Mouse (Mus musculus) limb, embryonic 14.5 days (tissue): ENCODE data around the gene Abcd1. TPM values are rescaled to one million over a fixed set of nuclear protein-coding genes. Genes with fewer than 3 reads are reported as not detected.

ENCODE experiments used
- ATAC-seq: fragments of 200-750 bp; cut with Nextera tagmentation; 2 replicates; pipeline ENCODE4 v1.8.0; 2017; ENCODE audit warnings: low read depth, moderate number of reproducible peaks, moderate TSS enrichment; ENCODE audit not compliant: low FRiP score
- DNase-seq: peaks from one replicate; pipeline ENCODE4 v3.0.0-alpha.2; 2015; ENCODE audit warnings: low spot score
- H3K27ac ChIP-seq: fragments of 300-500 bp; sonication (generic); replicated peaks from 2 replicates; pipeline ENCODE4 v1.5.1; 2014; ENCODE audit warnings: low read depth, mild to moderate bottlenecking, low read length, moderate library complexity, mixed read lengths
- H3K27me3 ChIP-seq: fragments of 300-500 bp; sonication (generic); 2 replicates; pipeline ENCODE4 v1.6.1; 2014; ENCODE audit warnings: low read length, mixed read lengths; ENCODE audit not compliant: control insufficient read depth, insufficient read depth
- H3K36me3 ChIP-seq: fragments of 300-500 bp; sonication (generic); 2 replicates; pipeline ENCODE4 v1.6.1; 2014; ENCODE audit warnings: mild to moderate bottlenecking, low read length, moderate library complexity, mixed read lengths; ENCODE audit not compliant: control insufficient read depth, insufficient read depth
- H3K4me1 ChIP-seq: fragments of 300-500 bp; sonication (generic); 2 replicates; pipeline ENCODE4 v1.6.1; 2014; ENCODE audit warnings: antibody characterized with exemption, low read length, mixed read lengths; ENCODE audit not compliant: control insufficient read depth, insufficient read depth
- H3K4me2 ChIP-seq: fragments of 300-500 bp; sonication (generic); replicated peaks from 2 replicates; pipeline ENCODE4 v1.6.1; 2014; ENCODE audit warnings: low read depth, mild to moderate bottlenecking, low read length, moderate library complexity; ENCODE audit not compliant: severe bottlenecking
- H3K4me3 ChIP-seq: fragments of 300-500 bp; sonication (generic); replicated peaks from 2 replicates; pipeline ENCODE4 v1.5.1; 2014; ENCODE audit warnings: low read length
- H3K9ac ChIP-seq: fragments of 300-500 bp; sonication (generic); 2 replicates; pipeline ENCODE4 v1.6.1; 2014; ENCODE audit warnings: mild to moderate bottlenecking, low read depth, low read length, moderate library complexity; ENCODE audit not compliant: severe bottlenecking
- H3K9me3 ChIP-seq: fragments of 300-500 bp; sonication (generic); 2 replicates; pipeline ENCODE4 v1.6.1; 2016; ENCODE audit warnings: low read length; ENCODE audit not compliant: control insufficient read depth
- POLR2A ChIP-seq: fragments of 200-500 bp; IDR thresholded peaks from 2 replicates; pipeline ENCODE4 v1.8.0; 2012; ENCODE audit warnings: inconsistent platforms, mild to moderate bottlenecking, moderate library complexity, borderline replicate concordance; ENCODE audit not compliant: insufficient read depth, insufficient read length; ENCODE audit errors: extremely low read depth
- WGBS: fragments of 180-500 bp; shearing (Covaris S2); extraction: QIAGEN DNeasy Blood & Tissue Kit; methylation state at CpG from one replicate; pipeline ENCODE4 v1.1.7; 2014; 5-methylcytosine and 5-hydroxymethylcytosine counted together
- polyA plus RNA-seq, 2 experiments: library from polyadenylated mRNA; depleted of rRNA in 1 of 2; stranded (reverse) in 1 of 2; unstranded in 1 of 2; fragments of >200 nt; fragmentation: Nextera tagmentation in 1 of 2; extraction: Ambion mirVana in 1 of 2; gene quantifications; 2 replicates each; pipeline versions ENCODE4 v1.2.1 to v1.2.3; 2012 to 2014

Gene Abcd1
- polyA plus RNA-seq, 2 experiments, result 15.2 to 20.2 TPM

DNA sequence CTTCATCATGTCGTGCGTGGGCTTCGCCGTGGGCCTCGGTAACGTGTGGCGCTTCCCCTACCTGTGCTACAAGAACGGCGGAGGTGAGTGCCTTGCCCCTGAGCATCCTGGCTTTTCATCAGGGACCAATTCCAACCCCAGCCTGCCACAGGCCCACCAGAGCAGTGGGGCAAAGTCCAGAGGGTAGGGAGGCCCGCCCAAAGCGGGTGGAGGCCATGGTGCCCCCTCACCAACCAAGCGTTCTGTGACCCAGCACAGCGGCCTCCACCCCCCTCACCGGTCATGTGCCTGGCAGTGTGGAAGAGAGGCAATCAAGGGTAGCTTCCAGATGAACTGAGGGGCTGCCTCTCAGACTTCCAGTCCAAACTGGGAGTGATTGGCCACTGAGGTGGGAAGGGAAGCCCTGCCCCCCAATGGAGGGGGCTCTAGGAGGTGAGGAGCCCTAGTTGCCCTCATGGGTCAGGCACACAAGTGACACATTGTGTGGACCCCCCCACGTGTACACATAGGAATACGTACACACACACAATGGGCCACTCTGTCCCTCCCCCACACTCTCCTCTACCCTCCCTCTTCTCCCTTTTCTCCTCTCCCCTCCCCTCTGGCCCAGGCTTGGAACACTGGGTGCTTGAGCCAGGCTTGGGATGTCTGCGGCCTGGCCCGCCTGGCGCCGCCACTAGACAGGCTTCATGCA, 42.3 kb upstream of the Abcd1 start:
- no peaks in the 10 kb centered on the region for H3K9me3 ChIP-seq
- TF ChIP-seq POLR2A, result no peak
- H3K27ac ChIP-seq, result 0 out of 2 replicates have a peak overlapping the region, but pooled peaks have one; percentile 58
- DNase-seq (no peak), ATAC-seq (no peak)
- 33% methylated on average over 15 of the region's 20 CpGs for WGBS
- no peaks in the 10 kb centered on the region for H3K27me3 ChIP-seq
- H3K4me3 ChIP-seq, result peak overlapping the region; percentile 55
- peak overlapping the region; percentile 76 for H3K9ac ChIP-seq
- peaks cover 13% of the 10 kb centered on the region; the same call in 1 of the 2 replicates for H3K36me3 ChIP-seq
- 0 out of 2 replicates have a peak, but pooled peaks cover 3% of the 10 kb centered on the region for H3K4me1 ChIP-seq
- peak overlapping the region; percentile 64 for H3K4me2 ChIP-seq

DNA sequence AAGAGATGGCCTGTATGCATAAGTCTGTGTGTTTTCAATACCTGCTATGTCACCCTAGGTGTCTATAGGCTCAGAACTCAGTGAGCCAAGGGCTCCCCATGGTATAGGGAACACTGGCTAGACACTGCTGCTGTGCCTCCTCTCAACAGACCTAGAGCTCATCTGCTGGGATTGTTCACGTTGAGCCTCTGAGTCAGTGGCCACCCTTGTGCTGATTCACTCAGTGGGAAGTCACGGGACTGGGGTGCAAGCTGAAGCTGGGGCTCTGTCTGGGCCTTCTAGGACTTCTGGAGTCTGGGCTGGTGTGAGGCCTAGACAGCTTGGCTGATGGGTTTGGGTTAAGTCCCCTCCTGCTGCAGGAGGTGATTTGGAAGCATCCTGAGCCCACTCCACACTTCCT, 41.2 kb upstream of the Abcd1 start:
- TF ChIP-seq POLR2A, result no peak
- Histone ChIP-seq H3K27ac (no peak overlapping the region), H3K36me3 (peaks cover 19% of the 10 kb centered on the region; the same call in 1 of the 2 replicates), H3K4me1 (0 out of 2 replicates have a peak, but pooled peaks cover 3% of the 10 kb centered on the region), H3K9me3 (no peaks in the 10 kb centered on the region), H3K9ac (no peak overlapping the region), H3K27me3 (no peaks in the 10 kb centered on the region), H3K4me3 (no peak overlapping the region), H3K4me2 (peak overlapping the region; percentile 64; the same call in 1 of the 2 replicates)
- DNase-seq (no peak), ATAC-seq (no peak)
- WGBS, result 74% methylated on average over 2 of the region's 2 CpGs

DNA sequence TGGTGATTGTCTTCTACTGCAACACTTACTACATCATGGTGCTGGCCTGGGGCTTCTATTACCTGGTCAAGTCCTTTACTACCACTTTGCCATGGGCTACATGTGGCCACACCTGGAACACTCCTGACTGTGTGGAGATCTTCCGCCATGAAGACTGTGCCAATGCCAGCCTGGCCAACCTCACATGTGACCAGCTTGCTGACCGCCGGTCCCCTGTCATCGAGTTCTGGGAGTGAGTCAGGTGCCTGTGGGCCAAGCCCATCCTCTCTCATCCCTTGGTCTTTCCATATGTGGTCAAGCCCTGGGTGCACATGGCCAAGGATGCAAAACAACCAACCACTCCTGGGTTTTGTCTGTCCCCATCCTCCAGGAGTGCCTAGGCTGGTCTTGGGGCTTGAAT, 39.7 kb upstream of the Abcd1 start:
- Histone ChIP-seq H3K4me3 (no peak overlapping the region), H3K9me3 (no peaks in the 10 kb centered on the region), H3K27me3 (no peaks in the 10 kb centered on the region), H3K9ac (no peak overlapping the region), H3K4me2 (no peak overlapping the region), H3K27ac (no peak overlapping the region), H3K4me1 (0 out of 2 replicates have a peak, but pooled peaks cover 3% of the 10 kb centered on the region), H3K36me3 (peaks cover 21% of the 10 kb centered on the region)
- WGBS, result 88% methylated on average over 4 of the region's 4 CpGs
- no peak for ATAC-seq
- TF ChIP-seq POLR2A, result no peak
- no peak for DNase-seq

DNA sequence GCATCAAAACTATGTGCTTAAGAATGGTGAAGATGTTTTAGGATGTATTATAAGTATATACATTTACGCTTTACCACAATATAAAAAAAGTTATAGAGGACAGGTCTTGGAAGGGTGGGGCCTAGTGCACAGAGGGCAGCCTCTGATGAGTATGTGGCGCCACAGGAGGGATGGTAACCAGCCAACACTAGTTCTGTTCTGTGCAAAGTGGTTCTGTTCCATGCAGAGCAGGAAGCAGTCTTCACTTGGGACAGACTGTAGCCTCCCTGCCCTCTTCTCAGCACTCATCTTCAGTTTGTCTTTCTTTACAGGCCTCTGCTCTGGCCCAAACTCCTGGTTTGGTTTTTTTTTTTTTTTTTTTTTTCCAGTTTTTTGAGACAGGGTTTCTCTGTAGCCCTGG, 32.2 kb upstream of the Abcd1 start:
- Histone ChIP-seq H3K27ac (no peak overlapping the region), H3K4me1 (no peaks in the 10 kb centered on the region), H3K9me3 (no peaks in the 10 kb centered on the region), H3K9ac (no peak overlapping the region), H3K4me3 (no peak overlapping the region), H3K36me3 (peaks cover 26% of the 10 kb centered on the region), H3K27me3 (no peaks in the 10 kb centered on the region), H3K4me2 (no peak overlapping the region)
- no peak for TF ChIP-seq POLR2A
- 76% methylated on average over 2 of the region's 2 CpGs for WGBS
- DNase-seq, result no peak
- ATAC-seq, result no peak

DNA sequence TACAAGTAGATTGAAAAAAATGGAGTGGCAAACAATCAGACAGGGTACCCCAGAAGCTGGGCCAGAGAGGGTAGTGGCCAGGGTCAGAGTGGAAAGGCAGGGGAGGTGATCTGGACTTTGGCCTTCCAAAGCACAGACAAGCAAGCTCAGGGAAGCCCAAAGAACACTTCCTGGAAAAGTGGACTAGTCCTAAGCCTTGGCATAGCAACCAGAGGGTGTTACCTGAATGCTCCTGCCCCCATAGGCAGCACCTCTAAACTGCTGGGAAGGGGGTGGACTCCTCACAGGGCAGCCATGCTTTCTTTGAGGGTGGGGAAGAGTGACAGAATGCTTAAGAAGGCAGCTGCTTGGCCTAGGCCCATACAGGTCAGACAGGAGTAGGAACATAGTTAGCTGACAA, 31.4 kb upstream of the Abcd1 start:
- Histone ChIP-seq H3K4me1 (no peaks in the 10 kb centered on the region), H3K27ac (no peak overlapping the region), H3K4me3 (no peak overlapping the region), H3K4me2 (no peak overlapping the region), H3K36me3 (peaks cover 25% of the 10 kb centered on the region), H3K27me3 (no peaks in the 10 kb centered on the region), H3K9ac (no peak overlapping the region), H3K9me3 (no peaks in the 10 kb centered on the region)
- no peak for DNase-seq
- no peak for TF ChIP-seq POLR2A
- ATAC-seq, result no peak
